Mouse (Mus musculus): Measurements from ENCODE around the gene Slc38a2.

GRCm38 (mm10) chr15:96724506-96724905, 25.0 kb upstream of the Slc38a2 start:
- TF ChIP-seq POLR2A (IDR thresholded peaks at IDR 0.05; ENCODE audit: insufficient read depth, low read depth, low read length) (no peak), CTCF (IDR thresholded peaks at IDR 0.05; ENCODE audit: insufficient read depth, low read depth, low read length) (no peak)

Data from olfactory bulb, adult 2 months (tissue).